Mouse (Mus musculus) megakaryocyte, embryonic 14.5 days (primary cell): Measurements from ENCODE around the gene Kri1.

Experiments used
- FLI1 ChIP-seq: IDR thresholded peaks from 2 replicates; pipeline ENCODE4 v1.6.1; 2012; ENCODE audit warnings: low read length, inconsistent platforms, mixed read lengths
- GATA1 ChIP-seq: IDR thresholded peaks from 3 replicates; pipeline ENCODE4 v1.6.1; 2012; ENCODE audit warnings: mixed read lengths, low read length, inconsistent platforms, borderline replicate concordance

- TF ChIP-seq GATA1, result no peak
- TF ChIP-seq FLI1, result no peak
Measured at GRCm38 (mm10) chr9:21292271-21292670, 4.5 kb upstream of the Kri1 start.
